Mouse (Mus musculus): ENCODE data around the gene Nrp2. TPM values are rescaled to one million over a fixed set of nuclear protein-coding genes. Genes with fewer than 3 reads are reported as not detected.

Gene Nrp2
- polyA plus RNA-seq, 1 experiment from 2014 or later, result 39.9 TPM

DNA sequence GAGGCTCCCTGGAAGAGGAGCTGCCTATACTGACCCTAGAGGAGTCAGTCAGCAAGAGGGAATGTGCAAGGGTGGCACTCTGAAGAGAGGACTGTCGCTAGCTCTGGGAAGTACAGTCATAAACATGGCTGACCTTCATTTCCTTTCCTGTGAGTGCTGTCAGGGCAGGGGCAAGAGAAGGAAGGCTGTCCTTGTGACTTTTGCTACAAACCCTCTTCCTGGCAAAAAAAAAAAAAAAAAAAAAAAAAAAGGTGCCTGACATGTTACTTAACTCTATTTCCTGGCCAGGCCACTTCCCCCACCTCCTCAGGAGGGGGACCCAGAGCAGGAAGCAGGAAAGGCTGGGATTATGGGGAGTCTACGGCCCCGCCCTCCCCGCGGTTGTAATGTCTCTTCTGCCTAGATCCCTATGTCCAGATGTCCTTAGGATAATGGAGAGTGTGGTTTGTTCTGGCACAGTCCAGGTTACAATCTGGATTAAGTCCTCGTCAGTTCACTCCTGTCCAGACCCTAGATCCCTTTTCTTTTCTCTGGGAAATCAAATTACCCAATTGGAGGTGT is 21.5 kb downstream of the Nrp2 start:
- no peak overlapping the region; the same call in 1 of the 2 replicates for H3K27ac ChIP-seq (ENCODE audit: low read length)
- no peaks in the 10 kb centered on the region for H3K9me3 ChIP-seq (ENCODE audit: control insufficient read depth, low read depth, low read length)
- WGBS, result 71% methylated on average over 6 of the region's 6 CpGs
- H3K4me2 ChIP-seq (replicated peaks; ENCODE audit: low read depth, low read length), result no peak overlapping the region
- peaks cover 5% of the 10 kb centered on the region for H3K36me3 ChIP-seq (ENCODE audit: control insufficient read depth, insufficient read depth, low read length)
- H3K27me3 ChIP-seq (ENCODE audit: control insufficient read depth, insufficient read depth, low read length), result no peaks in the 10 kb centered on the region
- H3K4me1 ChIP-seq (ENCODE audit: control insufficient read depth, insufficient read depth, low read length), result peaks cover 4% of the 10 kb centered on the region; the same call in 1 of the 2 replicates
- no peak overlapping the region for H3K4me3 ChIP-seq (ENCODE audit: low read depth, low read length)
- H3K9ac ChIP-seq (replicated peaks; ENCODE audit: low read depth, low read length), result no peak overlapping the region
- ATAC-seq (ENCODE audit: insufficient number of reproducible peaks, insufficient read depth, low FRiP score, low read depth), result no peak

- no peak overlapping the region for H3K4me2 ChIP-seq (replicated peaks; ENCODE audit: low read depth, low read length)
- no peak overlapping the region for H3K27ac ChIP-seq (ENCODE audit: low read length)
- H3K9me3 ChIP-seq (ENCODE audit: control insufficient read depth, low read depth, low read length), result no peaks in the 10 kb centered on the region
- H3K27me3 ChIP-seq (ENCODE audit: control insufficient read depth, insufficient read depth, low read length), result no peaks in the 10 kb centered on the region
- H3K36me3 ChIP-seq (ENCODE audit: control insufficient read depth, insufficient read depth, low read length), result no peaks in the 10 kb centered on the region; the same call in none of the 2 replicates
- WGBS, result 76% methylated on average over 10 of the region's 10 CpGs
- H3K9ac ChIP-seq (replicated peaks; ENCODE audit: low read depth, low read length), result no peak overlapping the region
- no peak for ATAC-seq (ENCODE audit: insufficient number of reproducible peaks, insufficient read depth, low FRiP score, low read depth)
- H3K4me3 ChIP-seq (ENCODE audit: low read depth, low read length), result no peak overlapping the region
- peaks cover 4% of the 10 kb centered on the region; the same call in 1 of the 2 replicates for H3K4me1 ChIP-seq (ENCODE audit: control insufficient read depth, insufficient read depth, low read length)
These were observed 22.1 kb downstream of the Nrp2 start for GRCm38 (mm10) chr1:62725032-62725678.

- Histone ChIP-seq H3K27ac (ENCODE audit: low read length) (no peak overlapping the region), H3K4me1 (ENCODE audit: control insufficient read depth, insufficient read depth, low read length) (no peaks in the 10 kb centered on the region; the same call in 1 of the 2 replicates), H3K36me3 (ENCODE audit: control insufficient read depth, insufficient read depth, low read length) (no peaks in the 10 kb centered on the region; the same call in 1 of the 2 replicates), H3K9me3 (ENCODE audit: control insufficient read depth, low read depth, low read length) (no peaks in the 10 kb centered on the region), H3K9ac (replicated peaks; ENCODE audit: low read depth, low read length) (no peak overlapping the region), H3K4me2 (replicated peaks; ENCODE audit: low read depth, low read length) (no peak overlapping the region), H3K27me3 (ENCODE audit: control insufficient read depth, insufficient read depth, low read length) (no peaks in the 10 kb centered on the region), H3K4me3 (ENCODE audit: low read depth, low read length) (no peak overlapping the region)
- no peak for ATAC-seq (ENCODE audit: insufficient number of reproducible peaks, insufficient read depth, low FRiP score, low read depth)
- 29% methylated on average over 4 of the region's 4 CpGs for WGBS
These were observed 24.1 kb downstream of the Nrp2 start for GRCm38 (mm10) chr1:62727191-62727590.

DNA sequence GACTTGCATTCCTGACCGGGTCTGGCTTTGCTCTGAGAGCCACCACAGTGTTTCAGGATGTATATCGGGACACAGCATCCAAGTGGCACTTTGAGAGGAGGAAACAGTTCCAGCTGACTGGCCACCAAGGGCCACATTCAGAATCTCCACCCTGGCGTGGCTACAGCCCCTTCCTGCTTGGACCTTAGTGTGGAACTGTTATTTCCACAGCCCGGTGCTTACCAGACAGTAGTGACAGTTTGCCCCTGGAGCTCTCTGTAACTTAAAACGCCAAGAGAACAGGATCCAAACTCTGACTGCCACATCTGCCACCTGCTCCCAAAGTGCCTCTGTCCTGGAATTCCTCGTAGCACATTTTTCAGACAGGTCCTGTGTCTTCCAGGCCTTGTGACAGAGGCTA is 25.3 kb downstream of the Nrp2 start:
- H3K27ac ChIP-seq (ENCODE audit: low read length), result peak overlapping the region; percentile 15; the same call in 1 of the 2 replicates
- no peaks in the 10 kb centered on the region for H3K27me3 ChIP-seq (ENCODE audit: control insufficient read depth, insufficient read depth, low read length)
- WGBS, result 66% methylated on average over 6 of the region's 6 CpGs
- no peak overlapping the region for H3K4me2 ChIP-seq (replicated peaks; ENCODE audit: low read depth, low read length)
- no peaks in the 10 kb centered on the region for H3K36me3 ChIP-seq (ENCODE audit: control insufficient read depth, insufficient read depth, low read length)
- no peak for ATAC-seq (ENCODE audit: insufficient number of reproducible peaks, insufficient read depth, low FRiP score, low read depth)
- H3K9me3 ChIP-seq (ENCODE audit: control insufficient read depth, low read depth, low read length), result no peaks in the 10 kb centered on the region
- no peak overlapping the region for H3K4me3 ChIP-seq (ENCODE audit: low read depth, low read length)
- H3K4me1 ChIP-seq (ENCODE audit: control insufficient read depth, insufficient read depth, low read length), result no peaks in the 10 kb centered on the region; the same call in 1 of the 2 replicates
- H3K9ac ChIP-seq (replicated peaks; ENCODE audit: low read depth, low read length), result no peak overlapping the region

GRCm38 (mm10) chr1:62728926-62729325 is 25.8 kb downstream of the Nrp2 start:
- H3K4me2 ChIP-seq (replicated peaks; ENCODE audit: low read depth, low read length), result no peak overlapping the region

GRCm38 (mm10) chr1:62729345-62730150 is 26.5 kb downstream of the Nrp2 start:
- Histone ChIP-seq H3K4me2 (replicated peaks; ENCODE audit: low read depth, low read length) (no peak overlapping the region), H3K4me1 (ENCODE audit: control insufficient read depth, insufficient read depth, low read length) (no peaks in the 10 kb centered on the region; the same call in 1 of the 2 replicates), H3K27me3 (ENCODE audit: control insufficient read depth, insufficient read depth, low read length) (no peaks in the 10 kb centered on the region), H3K4me3 (ENCODE audit: low read depth, low read length) (no peak overlapping the region), H3K27ac (ENCODE audit: low read length) (peak overlapping the region; percentile 21; the same call in 1 of the 2 replicates), H3K9ac (replicated peaks; ENCODE audit: low read depth, low read length) (no peak overlapping the region), H3K9me3 (ENCODE audit: control insufficient read depth, low read depth, low read length) (no peaks in the 10 kb centered on the region), H3K36me3 (ENCODE audit: control insufficient read depth, insufficient read depth, low read length) (no peaks in the 10 kb centered on the region)
- no peak for ATAC-seq (ENCODE audit: insufficient number of reproducible peaks, insufficient read depth, low FRiP score, low read depth)
- 54% methylated on average over 13 of the region's 13 CpGs for WGBS

More at GRCm38 (mm10) chr1:62728926-62729325, 25.8 kb downstream of the Nrp2 start:
- no peak for ATAC-seq (ENCODE audit: insufficient number of reproducible peaks, insufficient read depth, low FRiP score, low read depth)
- Histone ChIP-seq H3K4me1 (ENCODE audit: control insufficient read depth, insufficient read depth, low read length) (no peaks in the 10 kb centered on the region; the same call in 1 of the 2 replicates), H3K9me3 (ENCODE audit: control insufficient read depth, low read depth, low read length) (no peaks in the 10 kb centered on the region), H3K4me3 (ENCODE audit: low read depth, low read length) (no peak overlapping the region), H3K27me3 (ENCODE audit: control insufficient read depth, insufficient read depth, low read length) (no peaks in the 10 kb centered on the region), H3K36me3 (ENCODE audit: control insufficient read depth, insufficient read depth, low read length) (no peaks in the 10 kb centered on the region), H3K27ac (ENCODE audit: low read length) (peak overlapping the region; percentile 15; the same call in 1 of the 2 replicates), H3K9ac (replicated peaks; ENCODE audit: low read depth, low read length) (no peak overlapping the region)
- WGBS, result 78% methylated on average over 9 of the region's 9 CpGs

DNA sequence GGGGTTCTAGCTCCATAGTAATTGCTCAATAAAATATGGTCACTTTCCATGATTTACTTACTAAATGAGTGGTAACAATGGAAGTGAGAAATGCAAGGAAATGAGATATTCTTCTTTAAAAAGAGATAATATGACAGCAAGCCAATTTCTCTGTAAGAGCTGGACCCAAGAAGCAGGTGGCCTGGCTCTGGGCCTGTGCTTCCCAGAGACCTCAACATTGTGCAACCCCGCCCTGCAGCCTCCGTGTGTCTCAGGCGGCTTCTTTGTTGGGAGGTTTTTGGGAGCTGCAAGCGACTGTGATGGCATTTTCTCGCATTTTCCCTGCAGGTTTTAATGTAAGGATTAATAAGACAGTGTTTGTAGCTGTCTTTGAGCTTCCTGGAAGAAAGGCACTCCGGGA is 29.0 kb downstream of the Nrp2 start:
- Histone ChIP-seq H3K4me2 (replicated peaks; ENCODE audit: low read depth, low read length) (no peak overlapping the region), H3K9ac (replicated peaks; ENCODE audit: low read depth, low read length) (no peak overlapping the region), H3K36me3 (ENCODE audit: control insufficient read depth, insufficient read depth, low read length) (no peaks in the 10 kb centered on the region; the same call in 1 of the 2 replicates), H3K4me1 (ENCODE audit: control insufficient read depth, insufficient read depth, low read length) (no peaks in the 10 kb centered on the region; the same call in 1 of the 2 replicates), H3K9me3 (ENCODE audit: control insufficient read depth, low read depth, low read length) (no peaks in the 10 kb centered on the region), H3K27me3 (ENCODE audit: control insufficient read depth, insufficient read depth, low read length) (no peaks in the 10 kb centered on the region), H3K27ac (ENCODE audit: low read length) (no peak overlapping the region), H3K4me3 (ENCODE audit: low read depth, low read length) (no peak overlapping the region)
- ATAC-seq (ENCODE audit: insufficient number of reproducible peaks, insufficient read depth, low FRiP score, low read depth), result no peak
- WGBS, result 88% methylated on average over 6 of the region's 6 CpGs

DNA sequence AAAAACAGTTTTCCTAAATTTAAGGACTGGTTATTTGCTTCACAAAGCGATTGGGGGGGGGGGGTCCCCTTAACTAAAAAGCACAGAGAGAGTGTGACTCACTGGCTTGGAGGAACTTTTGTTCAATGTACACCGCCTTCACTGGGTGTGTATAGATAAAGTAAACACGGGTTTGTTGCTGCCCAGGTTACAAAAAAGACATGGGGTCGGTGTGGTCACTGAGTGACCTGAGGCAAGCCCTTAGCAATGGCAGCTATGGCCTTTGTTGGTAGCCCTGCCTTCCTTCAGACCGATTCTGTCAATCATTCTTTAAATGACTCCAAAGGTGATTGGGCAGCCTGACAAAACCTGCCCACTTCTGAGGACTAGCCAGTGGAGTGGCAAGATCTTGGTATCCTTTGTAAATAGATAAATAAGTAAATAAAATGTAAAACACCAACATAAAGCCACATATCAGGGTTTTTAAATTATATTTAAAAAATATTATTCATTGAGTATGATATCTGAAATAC is 31.4 kb downstream of the Nrp2 start:
- H3K27me3 ChIP-seq (ENCODE audit: control insufficient read depth, insufficient read depth, low read length), result no peaks in the 10 kb centered on the region
- H3K4me2 ChIP-seq (replicated peaks; ENCODE audit: low read depth, low read length), result no peak overlapping the region
- H3K36me3 ChIP-seq (ENCODE audit: control insufficient read depth, insufficient read depth, low read length), result no peaks in the 10 kb centered on the region; the same call in none of the 2 replicates
- no peak overlapping the region for H3K9ac ChIP-seq (replicated peaks; ENCODE audit: low read depth, low read length)
- WGBS, result 64% methylated on average over 5 of the region's 5 CpGs
- no peak overlapping the region for H3K27ac ChIP-seq (ENCODE audit: low read length)
- no peak overlapping the region for H3K4me3 ChIP-seq (ENCODE audit: low read depth, low read length)
- ATAC-seq (ENCODE audit: insufficient number of reproducible peaks, insufficient read depth, low FRiP score, low read depth), result peak; percentile 35; the same call in 1 of the 2 replicates
- no peaks in the 10 kb centered on the region for H3K4me1 ChIP-seq (ENCODE audit: control insufficient read depth, insufficient read depth, low read length)
- no peaks in the 10 kb centered on the region for H3K9me3 ChIP-seq (ENCODE audit: control insufficient read depth, low read depth, low read length)
